Mouse (Mus musculus): ENCODE results near the gene Kcnc3.
A peak's percentile ranks its signal among the peaks of the same experiment; 100 is the strongest.

DNA sequence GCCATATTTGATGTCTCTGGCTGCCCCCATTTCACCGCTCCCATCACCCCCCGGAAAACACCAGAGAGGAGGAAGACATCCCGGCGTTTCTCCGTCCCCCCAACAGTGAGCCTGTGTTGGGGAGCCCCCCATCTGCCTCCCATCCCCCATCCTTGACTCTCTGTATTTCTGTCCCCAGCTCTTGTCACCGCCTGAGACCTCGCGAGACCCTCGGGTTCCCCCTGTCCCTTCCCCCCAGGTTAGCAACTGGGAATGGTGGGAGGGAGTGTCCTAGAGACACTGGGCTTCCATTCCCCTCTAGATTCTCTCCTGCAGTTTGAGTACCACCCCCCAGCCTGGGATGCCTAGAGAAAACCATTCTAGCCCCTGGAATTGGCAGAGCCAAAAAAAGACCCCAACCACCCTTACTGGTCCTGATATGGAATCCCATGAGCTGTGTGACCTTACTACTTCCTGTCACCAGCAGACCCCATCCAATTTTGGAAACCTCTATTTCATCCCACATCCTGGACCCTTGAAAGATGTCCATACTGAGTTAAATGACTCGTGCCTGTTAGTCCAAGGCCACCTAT, 10.3 kb downstream of the Kcnc3 start:
- TF ChIP-seq ZNF384 (IDR thresholded peaks at IDR 0.05; ENCODE audit: low read depth, low read length) (no peak), CHD2 (IDR thresholded peaks at IDR 0.05; ENCODE audit: low read depth, low read length) (peak; percentile 50; the same call in 1 of the 2 replicates), ZC3H11A (IDR thresholded peaks at IDR 0.05; ENCODE audit: borderline replicate concordance, low read depth, low read length) (no peak), HCFC1 (IDR thresholded peaks at IDR 0.05; ENCODE audit: borderline replicate concordance, insufficient read depth, low read length) (no peak)

Data from ES-E14 (cell line).